Mouse (Mus musculus) embryonic facial prominence, embryonic 11.5 days (tissue): Measurements from ENCODE around the gene Stim1. TPM values are rescaled to one million over a fixed set of nuclear protein-coding genes. Genes with fewer than 3 reads are reported as not detected.

Experiments used
- ATAC-seq: fragments of 200-750 bp; cut with Nextera tagmentation; replicated peaks from 2 replicates; pipeline ENCODE4 v1.8.0; 2017; ENCODE audit warnings: low read depth; ENCODE audit not compliant: insufficient number of reproducible peaks, low FRiP score, low TSS enrichment
- DNase-seq: peaks from one replicate; pipeline ENCODE4 v3.0.0-alpha.2; 2015; ENCODE audit warnings: low spot score
- H3K27ac ChIP-seq: fragments of 300-500 bp; sonication (generic); replicated peaks from 2 replicates; pipeline ENCODE4 v1.5.1; 2014; ENCODE audit warnings: mild to moderate bottlenecking, low read depth, low read length, control low read depth
- H3K27me3 ChIP-seq: fragments of 300-500 bp; sonication (generic); 2 replicates; pipeline ENCODE4 v1.6.1; 2014; ENCODE audit warnings: mild to moderate bottlenecking, low read length, moderate library complexity, mixed read lengths; ENCODE audit not compliant: control insufficient read depth, insufficient read depth
- H3K36me3 ChIP-seq: fragments of 300-500 bp; sonication (generic); replicated peaks from 2 replicates; pipeline ENCODE4 v1.6.1; 2014; ENCODE audit warnings: low read depth, mild to moderate bottlenecking, low read length, moderate library complexity, mixed read lengths; ENCODE audit not compliant: control insufficient read depth, insufficient read depth
- H3K4me1 ChIP-seq: fragments of 300-500 bp; sonication (generic); 2 replicates; pipeline ENCODE4 v1.6.1; 2014; ENCODE audit warnings: low read length, mixed read lengths; ENCODE audit not compliant: control insufficient read depth, insufficient read depth
- H3K4me2 ChIP-seq: fragments of 300-500 bp; sonication (generic); 2 replicates; pipeline ENCODE4 v1.6.1; 2014; ENCODE audit warnings: low read depth, mild to moderate bottlenecking, control low read depth, low read length, moderate library complexity
- H3K4me3 ChIP-seq: fragments of 300-500 bp; sonication (generic); 2 replicates; pipeline ENCODE4 v1.5.1; 2014; ENCODE audit warnings: low read depth, low read length, control low read depth
- H3K9ac ChIP-seq: fragments of 300-500 bp; sonication (generic); replicated peaks from 2 replicates; pipeline ENCODE4 v1.6.1; 2014; ENCODE audit warnings: mild to moderate bottlenecking, control low read depth, low read length
- H3K9me3 ChIP-seq: fragments of 300-500 bp; sonication (generic); replicated peaks from 2 replicates; pipeline ENCODE4 v1.6.1; 2016; ENCODE audit warnings: mild to moderate bottlenecking, low read length, inconsistent platforms, mixed read lengths; ENCODE audit not compliant: control insufficient read depth
- WGBS: fragments of 180-500 bp; shearing (Covaris S2); extraction: QIAGEN DNeasy Blood & Tissue Kit; methylation state at CpG from one replicate; pipeline ENCODE4 v1.1.7; 2014; 5-methylcytosine and 5-hydroxymethylcytosine counted together
- polyA plus RNA-seq: library from polyadenylated mRNA; unstranded; fragments of >200 nt; fragmentation: Nextera tagmentation; extraction: Ambion mirVana; gene quantifications from 2 replicates; pipeline ENCODE4 v1.2.1, GENCODE M21; 2014

Gene Stim1
- polyA plus RNA-seq, 1 experiment from 2014 or later: 10.6 TPM

GRCm38 (mm10) chr7:102253631-102254030 is 14.0 kb upstream of the Stim1 start:
- H3K9me3 ChIP-seq: no peaks in the 10 kb centered on the region
- 85% methylated on average over 1 of the region's 1 CpGs for WGBS
- H3K27ac ChIP-seq: no peak overlapping the region
- ATAC-seq: no peak
- H3K4me3 ChIP-seq: no peak overlapping the region
- no peaks in the 10 kb centered on the region for H3K27me3 ChIP-seq
- no peaks in the 10 kb centered on the region for H3K4me1 ChIP-seq
- H3K36me3 ChIP-seq: no peaks in the 10 kb centered on the region
- no peak overlapping the region for H3K9ac ChIP-seq
- no peak overlapping the region for H3K4me2 ChIP-seq
- no peak for DNase-seq

GRCm38 (mm10) chr7:102255954-102256353 is 11.7 kb upstream of the Stim1 start, which contains the start of gene Rhog:
Gene Rhog, minus strand, starts transcription at chr7:102256054.
- ATAC-seq: no peak
- no peak within 1 kb of the TSS for H3K4me3 ChIP-seq
- H3K27ac ChIP-seq: no peak within 1 kb of the TSS
- H3K36me3 ChIP-seq: no peaks in the 10 kb centered on the region
- no peak within 1 kb of the TSS for H3K4me2 ChIP-seq
- WGBS: 82% methylated on average over 3 of the region's 3 CpGs
- no peak within 1 kb of the TSS for H3K9ac ChIP-seq
- no peak for DNase-seq
- H3K9me3 ChIP-seq: no peaks in the 10 kb centered on the region
- no peaks in the 10 kb centered on the region for H3K4me1 ChIP-seq
- no peaks in the 10 kb centered on the region for H3K27me3 ChIP-seq

GRCm38 (mm10) chr7:102256636-102257035 is 11.0 kb upstream of the Stim1 start:
- no peaks in the 10 kb centered on the region for H3K4me1 ChIP-seq
- no peak overlapping the region for H3K9ac ChIP-seq
- no peaks in the 10 kb centered on the region for H3K9me3 ChIP-seq
- ATAC-seq: no peak
- 80% methylated on average over 3 of the region's 3 CpGs for WGBS
- no peak overlapping the region for H3K4me3 ChIP-seq
- H3K4me2 ChIP-seq: no peak overlapping the region
- H3K27ac ChIP-seq: no peak overlapping the region
- no peaks in the 10 kb centered on the region for H3K36me3 ChIP-seq
- DNase-seq: no peak
- H3K27me3 ChIP-seq: no peaks in the 10 kb centered on the region

DNA sequence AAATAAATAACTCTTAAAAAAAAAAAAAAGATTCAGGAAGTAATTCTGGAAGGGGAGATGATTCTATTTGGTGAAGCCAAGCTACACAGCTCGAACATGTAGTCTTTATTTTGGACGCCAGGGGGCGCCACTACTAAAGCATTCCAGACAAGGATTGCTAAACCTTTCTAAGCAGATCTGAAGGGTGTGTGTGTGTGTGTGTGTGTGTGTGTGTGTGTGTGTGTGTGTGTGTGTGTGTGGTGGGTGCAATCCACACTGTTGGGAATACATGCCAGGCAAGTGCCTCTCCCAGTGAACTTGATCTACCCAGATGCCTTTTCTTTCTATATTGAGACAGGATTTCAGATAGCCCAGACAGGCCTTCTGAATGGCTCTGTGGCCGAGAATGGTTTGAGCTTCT is 9.4 kb upstream of the Stim1 start:
- DNase-seq: peak; percentile 87
- H3K27ac ChIP-seq: no peak overlapping the region
- no peak overlapping the region for H3K9ac ChIP-seq
- no peaks in the 10 kb centered on the region for H3K27me3 ChIP-seq
- no peaks in the 10 kb centered on the region for H3K9me3 ChIP-seq
- peak; percentile 74; the same call in 1 of the 2 replicates for ATAC-seq
- no peaks in the 10 kb centered on the region for H3K36me3 ChIP-seq
- no peak overlapping the region for H3K4me2 ChIP-seq
- H3K4me1 ChIP-seq: no peaks in the 10 kb centered on the region
- H3K4me3 ChIP-seq: no peak overlapping the region
- 22% methylated on average over 4 of the region's 4 CpGs for WGBS

DNA sequence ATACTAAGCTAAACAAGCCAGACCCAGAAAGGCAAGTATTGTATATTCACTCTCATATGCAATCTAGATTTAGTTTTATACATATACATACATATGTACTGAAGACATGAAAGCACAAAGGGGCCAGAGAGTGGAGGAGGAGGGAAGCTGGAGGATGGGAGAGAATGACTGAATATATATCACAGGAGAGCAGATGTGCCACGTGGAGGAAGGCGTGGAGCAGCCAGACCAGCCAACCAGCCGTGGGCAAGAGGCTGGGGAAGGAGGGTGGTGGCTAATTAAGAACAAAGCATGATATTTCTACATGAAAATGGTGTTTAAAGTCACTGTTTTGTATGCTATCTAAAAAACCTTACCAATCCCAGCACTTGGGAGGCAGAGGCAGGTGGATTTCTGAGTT is 8.9 kb upstream of the Stim1 start:
- WGBS: 74% methylated on average over 3 of the region's 3 CpGs
- Histone ChIP-seq H3K27me3 (no peaks in the 10 kb centered on the region), H3K27ac (no peak overlapping the region), H3K4me2 (no peak overlapping the region), H3K36me3 (no peaks in the 10 kb centered on the region), H3K4me3 (no peak overlapping the region), H3K9me3 (no peaks in the 10 kb centered on the region), H3K4me1 (no peaks in the 10 kb centered on the region), H3K9ac (no peak overlapping the region)
- ATAC-seq (no peak), DNase-seq (no peak)

DNA sequence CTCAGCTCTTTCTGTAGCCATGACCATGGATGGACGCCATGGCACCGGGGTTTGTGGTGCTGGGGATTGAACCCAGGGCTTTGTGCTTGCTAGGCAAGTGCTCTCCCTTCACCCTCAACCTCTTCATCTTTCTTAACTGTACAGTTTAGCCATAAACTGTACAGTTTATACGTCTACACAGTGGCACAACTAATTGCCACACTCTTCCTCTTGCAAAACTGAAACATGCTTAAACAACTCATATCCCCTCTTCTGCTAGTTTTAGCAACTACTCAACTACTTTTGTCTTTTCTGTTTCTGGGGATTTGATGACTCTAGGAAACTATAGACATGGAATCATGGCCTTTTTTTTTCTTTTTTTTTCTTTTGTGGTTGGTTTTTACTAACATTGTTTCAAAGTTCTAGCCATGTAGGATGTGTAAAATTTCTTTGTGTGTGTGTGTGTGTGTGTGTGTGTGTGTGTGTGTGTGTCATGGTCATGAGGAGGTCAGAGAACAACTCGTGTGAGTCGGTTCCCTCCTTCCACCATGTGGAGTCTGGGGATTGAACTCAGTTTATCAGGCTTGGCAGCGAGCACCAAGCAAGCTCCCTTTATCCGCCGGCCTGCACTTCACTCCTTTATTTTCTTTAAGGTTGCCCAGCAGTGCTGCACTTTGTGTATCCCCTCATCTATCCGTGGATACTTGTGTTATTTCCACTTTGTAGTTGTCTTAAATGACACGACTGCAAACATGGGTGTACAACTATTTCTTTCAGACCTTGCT is 7.7 kb upstream of the Stim1 start:
- DNase-seq (no peak), ATAC-seq (no peak)
- no peak overlapping the region for H3K4me3 ChIP-seq
- H3K36me3 ChIP-seq: no peaks in the 10 kb centered on the region
- no peak overlapping the region for H3K27ac ChIP-seq
- H3K9me3 ChIP-seq: no peaks in the 10 kb centered on the region
- WGBS: 83% methylated on average over 10 of the region's 10 CpGs
- no peak overlapping the region for H3K9ac ChIP-seq
- H3K4me2 ChIP-seq: no peak overlapping the region
- H3K4me1 ChIP-seq: no peaks in the 10 kb centered on the region
- H3K27me3 ChIP-seq: no peaks in the 10 kb centered on the region

DNA sequence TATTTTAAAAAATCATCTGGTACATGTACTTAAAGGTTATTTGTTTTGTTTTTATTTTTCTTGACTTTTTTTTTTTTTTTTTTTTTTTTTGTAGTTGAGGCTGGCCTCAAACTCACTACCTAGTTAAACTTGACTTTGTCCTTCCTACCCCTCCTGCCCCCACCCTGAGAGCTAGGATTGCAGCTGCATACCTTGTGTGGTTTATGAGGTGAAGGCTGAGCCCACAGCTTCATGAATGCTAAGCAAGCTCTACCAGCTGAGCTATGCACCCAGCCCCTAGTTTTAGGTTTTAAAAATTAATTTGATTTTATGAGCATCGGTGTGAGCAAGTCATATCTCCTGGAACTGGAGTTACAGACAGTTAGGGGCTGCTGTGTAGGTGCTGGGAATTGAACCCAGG is 7.1 kb upstream of the Stim1 start:
- WGBS: 93% methylated on average over 1 of the region's 1 CpGs
- no peak overlapping the region for H3K4me2 ChIP-seq
- DNase-seq (no peak), ATAC-seq (no peak)
- no peak overlapping the region for H3K27ac ChIP-seq
- H3K36me3 ChIP-seq: no peaks in the 10 kb centered on the region
- no peaks in the 10 kb centered on the region for H3K4me1 ChIP-seq
- no peaks in the 10 kb centered on the region for H3K9me3 ChIP-seq
- H3K9ac ChIP-seq: no peak overlapping the region
- no peak overlapping the region for H3K4me3 ChIP-seq
- H3K27me3 ChIP-seq: no peaks in the 10 kb centered on the region

GRCm38 (mm10) chr7:102263020-102263419 is 4.6 kb upstream of the Stim1 start:
- Histone ChIP-seq H3K9ac (no peak overlapping the region), H3K4me3 (no peak overlapping the region), H3K9me3 (no peaks in the 10 kb centered on the region), H3K4me2 (no peak overlapping the region), H3K27me3 (no peaks in the 10 kb centered on the region; the same call in 1 of the 2 replicates), H3K27ac (no peak overlapping the region), H3K4me1 (no peaks in the 10 kb centered on the region; the same call in 1 of the 2 replicates), H3K36me3 (no peaks in the 10 kb centered on the region)
- DNase-seq: no peak
- 82% methylated on average over 2 of the region's 2 CpGs for WGBS
- ATAC-seq: no peak
